Mouse (Mus musculus) olfactory bulb, adult 2 months (tissue): Measurements from ENCODE around the gene Usp36.

Source experiments
- CTCF ChIP-seq: fragments of 200-500 bp; IDR thresholded peaks from 2 replicates; pipeline ENCODE4 v1.5.1; 2012; ENCODE audit warnings: low read depth, mild to moderate bottlenecking, low read length, moderate library complexity; ENCODE audit not compliant: insufficient read depth
- POLR2A ChIP-seq: fragments of 200-500 bp; IDR thresholded peaks from 2 replicates; pipeline ENCODE4 v1.6.1; 2012; ENCODE audit warnings: mild to moderate bottlenecking, low read depth, low read length, moderate library complexity; ENCODE audit not compliant: insufficient read depth

DNA sequence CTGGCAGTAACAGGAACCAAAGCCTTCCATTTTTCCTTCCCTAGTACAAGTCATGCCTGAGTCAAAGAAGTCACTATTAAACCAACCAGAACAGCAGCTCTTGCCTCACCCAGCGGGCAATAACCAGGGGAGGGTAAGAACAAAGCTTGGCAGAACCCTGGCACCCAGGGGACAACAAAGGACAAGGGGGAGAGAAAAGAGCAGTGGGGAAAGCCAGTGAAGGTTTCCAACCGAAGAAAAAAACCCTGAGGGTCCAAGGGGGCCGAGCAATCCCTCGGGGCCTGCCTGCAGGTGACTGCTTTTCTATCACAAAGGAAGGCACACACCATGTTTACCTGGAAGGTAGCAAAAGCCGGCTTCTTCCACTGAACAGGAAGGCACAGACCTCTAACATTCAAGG, 43.3 kb downstream of the Usp36 start:
- TF ChIP-seq POLR2A, result no peak
- no peak for TF ChIP-seq CTCF
